Mouse (Mus musculus) neural tube, embryonic 14.5 days (tissue): ENCODE results near the gene Dnajc12. TPM values are rescaled to one million over a fixed set of nuclear protein-coding genes. Genes with fewer than 3 reads are reported as not detected.

Experiments
- polyA plus RNA-seq: library from polyadenylated mRNA; unstranded; fragments of >200 nt; fragmentation: Nextera tagmentation; extraction: Ambion mirVana; gene quantifications from 2 replicates; pipeline ENCODE4 v1.2.1, GENCODE M21; 2014

Dnajc12 gene
- polyA plus RNA-seq, 1 experiment from 2014 or later: 27.2 TPM

Other genes with a start within 250 kb of the Dnajc12 start
- 0.71 and 1.1 TPM in 2 replicates for gene Mypn, start 178.5 kb upstream of the Dnajc12 start, polyA plus RNA-seq
- 29.5 and 33.2 TPM in 2 replicates for gene Herc4, start 138.6 kb upstream of the Dnajc12 start, polyA plus RNA-seq
- gene Sirt1, start 739 bp upstream of the Dnajc12 start, polyA plus RNA-seq: 7.3 and 7.6 TPM in 2 replicates
- not detected in 2 replicates for gene Gm7075, start 39.3 kb downstream of the Dnajc12 start, polyA plus RNA-seq
- gene Ctnna3, start 47.7 kb downstream of the Dnajc12 start, polyA plus RNA-seq: 10.8 and 16.5 TPM in 2 replicates